In genomic region chr14:118437156-118437931, GRCm38 (mm10) we compare ENCODE assay signal across 7 mouse cellular contexts.
DNase-seq lines count a peak whose midpoint lies in the region; ATAC-seq and TF ChIP-seq lines count a peak whose summit lies in the region.

No protein-coding gene starts in this region.

- peaks cover 76% of the 10 kb centered on the region for H3K27me3 ChIP-seq in hindbrain, embryonic 12.5 days
- peaks cover 72% of the 10 kb centered on the region for H3K27me3 ChIP-seq in liver, embryonic 15.5 days

- ATAC-seq in hindbrain, embryonic 12.5 days (ENCODE audit: low FRiP score): peak; percentile 78
- no peak for ATAC-seq in liver, embryonic 15.5 days (ENCODE audit: insufficient read depth)

- peak overlapping the region; percentile 96 for H3K4me2 ChIP-seq in hindbrain, embryonic 12.5 days (replicated peaks)
- peak overlapping the region; percentile 42 for H3K4me2 ChIP-seq in liver, embryonic 15.5 days

- peak overlapping the region; percentile 34 for H3K4me3 ChIP-seq in embryonic fibroblast, embryonic 13.5 days (ENCODE audit: insufficient read depth, low read length)
- H3K4me3 ChIP-seq in hindbrain, embryonic 12.5 days: peak overlapping the region; percentile 48
- H3K4me3 ChIP-seq in liver, embryonic 15.5 days (replicated peaks): peak overlapping the region; percentile 21; the same call in 1 of the 2 replicates

- H3K9me3 ChIP-seq in hindbrain, embryonic 12.5 days (replicated peaks): no peaks in the 10 kb centered on the region
- H3K9me3 ChIP-seq in liver, embryonic 15.5 days (replicated peaks): no peaks in the 10 kb centered on the region

- H3K27ac ChIP-seq in embryonic fibroblast, embryonic 13.5 days (ENCODE audit: insufficient read depth, low read length): no peak overlapping the region
- peak overlapping the region; percentile 79 for H3K27ac ChIP-seq in hindbrain, embryonic 12.5 days
- no peak overlapping the region for H3K27ac ChIP-seq in liver, embryonic 15.5 days (replicated peaks)

- H3K36me3 ChIP-seq in hindbrain, embryonic 12.5 days: no peaks in the 10 kb centered on the region
- no peaks in the 10 kb centered on the region for H3K36me3 ChIP-seq in liver, embryonic 15.5 days (replicated peaks)

- TF ChIP-seq CTCF in embryonic fibroblast, embryonic 13.5 days (IDR thresholded peaks at IDR 0.05; ENCODE audit: borderline replicate concordance, insufficient read depth, low read length): no peak

- H3K4me1 ChIP-seq in embryonic fibroblast, embryonic 13.5 days (ENCODE audit: control insufficient read depth, insufficient read depth, low read length): no peaks in the 10 kb centered on the region
- peaks cover 20% of the 10 kb centered on the region for H3K4me1 ChIP-seq in hindbrain, embryonic 12.5 days
- H3K4me1 ChIP-seq in liver, embryonic 15.5 days (replicated peaks): 0 out of 2 replicates have a peak, but pooled peaks cover 3% of the 10 kb centered on the region

- TF ChIP-seq POLR2A in embryonic fibroblast, embryonic 13.5 days (IDR thresholded peaks at IDR 0.05; ENCODE audit: low read depth, low read length): no peak

- under 1% methylated on average over 36 of the region's 36 CpGs for WGBS in hindbrain, embryonic 12.5 days
- WGBS in liver, embryonic 15.5 days (ENCODE audit: insufficient replicate concordance): under 1% methylated on average over 36 of the region's 36 CpGs

- peak; percentile 8 for DNase-seq in ovary, postnatal 36 days (ENCODE audit: low spot score)
- DNase-seq in ovary, adult 18-20 months (ENCODE audit: low spot score): no peak
- peak; percentile 21 to 26 for DNase-seq in right cerebral cortex, adult 2 months (ENCODE audit: low spot score in 2 of 2)
- DNase-seq in thymus, adult 18-20 months: no peak

- peak overlapping the region; percentile 68 for H3K9ac ChIP-seq in hindbrain, embryonic 12.5 days
- H3K9ac ChIP-seq in liver, embryonic 15.5 days: no peak overlapping the region

Comparison
In these comparisons a context has a peak if more than half of its experiments do, and no peak if none do; other contexts are left out.
1. DNase-seq: peak in ovary, postnatal 36 days (single experiment) and right cerebral cortex, adult 2 months (2 of 2); none in ovary, adult 18-20 months (single experiment) and thymus, adult 18-20 months (0 of 2).
2. Peak in every context shown above with its lines, with median percentiles within 50 percentile points of each other: H3K4me3 ChIP-seq.